Mouse (Mus musculus): ENCODE results near the gene 1110002E22Rik. TPM values are rescaled to one million over a fixed set of nuclear protein-coding genes. Genes with fewer than 3 reads are reported as not detected.

1110002E22Rik gene
- polyA plus RNA-seq, 1 experiment: not detected

DNA sequence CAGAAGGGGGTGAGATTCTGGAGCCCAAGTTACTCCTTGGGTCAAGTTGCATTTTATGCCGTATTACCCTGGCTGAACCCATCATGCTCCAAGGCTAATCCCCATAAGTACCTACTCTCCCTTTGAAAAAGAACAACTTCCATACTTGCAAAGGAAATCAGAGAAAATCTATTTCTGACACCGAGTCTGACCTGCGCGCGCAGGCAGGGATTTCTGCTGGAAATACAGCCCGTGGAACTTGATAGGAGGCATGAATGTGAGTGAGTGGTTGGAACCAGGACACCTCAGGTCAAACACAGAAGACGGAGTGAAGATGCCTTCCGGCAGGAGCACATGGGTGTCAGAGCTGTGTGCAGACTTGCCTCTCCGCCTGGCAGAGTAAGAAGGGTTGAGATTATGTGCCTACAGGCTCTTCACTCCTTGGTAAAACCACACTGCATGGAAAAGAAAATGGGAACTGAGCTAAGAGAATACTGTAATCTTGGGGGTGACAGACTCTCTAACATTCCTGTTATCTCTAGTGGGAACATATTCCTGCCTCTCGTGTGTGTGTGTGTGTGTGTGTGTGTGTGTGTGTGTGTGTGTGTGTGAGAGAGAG, 6.7 kb downstream of the 1110002E22Rik start:
- Histone ChIP-seq H3K27ac (ENCODE audit: insufficient read depth, low read depth, low read length) (no peak overlapping the region), H3K4me1 (ENCODE audit: control insufficient read depth, insufficient read depth, low read length) (no peaks in the 10 kb centered on the region), H3K4me3 (ENCODE audit: insufficient read depth, low read length) (no peak overlapping the region)
- TF ChIP-seq CTCF (IDR thresholded peaks at IDR 0.05; ENCODE audit: low read depth, low read length) (no peak), POLR2A (IDR thresholded peaks at IDR 0.05; ENCODE audit: borderline replicate concordance, low read depth, low read length) (no peak)

DNA sequence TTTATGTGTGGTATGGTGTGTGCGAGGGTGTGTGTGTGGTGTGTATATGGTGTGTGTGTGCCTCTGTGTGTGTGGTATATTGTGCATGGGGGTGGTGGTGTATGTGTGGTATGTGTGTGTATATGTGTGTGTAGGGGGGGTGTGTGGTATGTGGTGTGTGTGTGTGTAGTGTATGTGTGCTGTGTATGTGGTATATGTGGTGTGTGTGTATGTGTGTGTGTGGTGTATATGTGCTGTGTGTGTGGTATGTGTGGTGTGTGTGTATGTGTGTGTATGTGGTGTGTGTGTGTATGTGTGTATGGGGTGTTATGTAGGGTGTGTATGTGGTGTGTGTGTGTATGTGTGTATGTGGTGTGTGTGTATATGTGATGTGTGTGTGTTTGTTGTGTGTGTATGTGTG, 9.4 kb downstream of the 1110002E22Rik start:
- Histone ChIP-seq H3K27ac (ENCODE audit: insufficient read depth, low read depth, low read length) (no peak overlapping the region), H3K4me1 (ENCODE audit: control insufficient read depth, insufficient read depth, low read length) (no peaks in the 10 kb centered on the region), H3K4me3 (ENCODE audit: insufficient read depth, low read length) (no peak overlapping the region)
- TF ChIP-seq CTCF (IDR thresholded peaks at IDR 0.05; ENCODE audit: low read depth, low read length) (no peak), POLR2A (IDR thresholded peaks at IDR 0.05; ENCODE audit: borderline replicate concordance, low read depth, low read length) (no peak)

GRCm38 (mm10) chr3:138075209-138075608, 10.4 kb downstream of the 1110002E22Rik start:
- TF ChIP-seq POLR2A (IDR thresholded peaks at IDR 0.05; ENCODE audit: borderline replicate concordance, low read depth, low read length) (no peak), CTCF (IDR thresholded peaks at IDR 0.05; ENCODE audit: low read depth, low read length) (no peak)
- Histone ChIP-seq H3K4me3 (ENCODE audit: insufficient read depth, low read length) (no peak overlapping the region), H3K4me1 (ENCODE audit: control insufficient read depth, insufficient read depth, low read length) (no peaks in the 10 kb centered on the region), H3K27ac (ENCODE audit: insufficient read depth, low read depth, low read length) (no peak overlapping the region)

DNA sequence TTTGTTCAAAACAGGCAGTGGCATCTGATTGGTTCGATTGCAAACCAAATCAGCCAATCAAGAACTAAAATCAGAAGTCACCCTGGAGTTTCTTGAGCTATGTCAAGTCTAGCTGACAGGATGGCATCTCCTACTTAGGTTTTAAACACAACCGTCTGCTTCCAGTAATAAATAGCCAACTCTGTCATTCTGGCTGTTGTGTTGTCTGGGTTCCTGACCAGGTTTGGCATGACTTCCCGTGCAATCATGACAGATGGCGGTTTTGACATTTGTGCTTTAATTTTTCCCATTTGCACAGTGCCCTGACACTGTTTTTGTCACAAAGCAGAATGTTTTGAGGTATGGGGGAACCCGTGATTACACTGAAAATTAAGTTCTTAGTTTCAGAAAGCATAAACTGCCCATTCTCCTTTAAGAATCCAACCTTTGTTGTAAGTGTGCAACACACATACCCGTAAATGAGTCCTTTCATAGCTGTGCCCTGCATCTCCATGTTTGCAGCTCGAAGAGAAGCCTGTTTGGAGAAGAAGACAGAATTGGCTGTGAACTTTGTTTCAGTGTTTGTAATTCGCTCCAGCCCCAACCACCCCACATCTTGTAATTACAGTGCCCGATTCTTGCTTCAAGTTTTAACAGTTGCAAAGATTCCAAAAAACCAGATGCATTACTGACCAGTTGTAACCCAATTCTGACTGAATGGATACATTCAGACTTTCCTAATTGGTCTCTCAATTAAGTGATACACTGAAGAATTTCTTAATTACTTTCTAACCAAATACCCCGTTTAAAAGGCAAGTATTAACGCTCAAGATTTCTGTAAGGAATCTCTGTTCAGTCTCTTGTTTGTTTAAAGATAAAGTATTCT, 12.9 kb downstream of the 1110002E22Rik start:
- Histone ChIP-seq H3K4me3 (ENCODE audit: insufficient read depth, low read length) (no peak overlapping the region), H3K27ac (ENCODE audit: insufficient read depth, low read depth, low read length) (no peak overlapping the region), H3K4me1 (ENCODE audit: control insufficient read depth, insufficient read depth, low read length) (no peaks in the 10 kb centered on the region)
- TF ChIP-seq CTCF (IDR thresholded peaks at IDR 0.05; ENCODE audit: low read depth, low read length) (no peak), POLR2A (IDR thresholded peaks at IDR 0.05; ENCODE audit: borderline replicate concordance, low read depth, low read length) (no peak)

DNA sequence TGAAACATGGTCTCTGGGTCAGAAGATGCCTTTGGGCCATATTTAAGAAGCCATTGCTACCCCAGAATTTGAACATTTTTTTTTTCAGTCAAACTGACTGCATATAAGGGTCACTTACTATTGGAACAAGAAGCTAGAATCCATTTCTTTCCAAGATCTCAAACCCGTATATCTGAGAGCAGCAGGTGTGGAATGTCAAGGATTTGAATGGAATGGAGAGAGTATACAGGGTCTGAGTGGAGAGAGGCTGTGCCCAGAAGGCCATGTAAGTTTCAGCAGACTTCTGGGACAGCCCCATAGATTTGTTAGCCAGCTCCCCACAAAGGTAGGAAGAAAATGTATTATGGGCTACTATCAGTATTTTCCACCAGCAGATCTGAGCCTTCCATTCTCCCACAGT, 13.8 kb downstream of the 1110002E22Rik start:
- TF ChIP-seq POLR2A (IDR thresholded peaks at IDR 0.05; ENCODE audit: borderline replicate concordance, low read depth, low read length) (no peak), CTCF (IDR thresholded peaks at IDR 0.05; ENCODE audit: low read depth, low read length) (no peak)
- Histone ChIP-seq H3K4me1 (ENCODE audit: control insufficient read depth, insufficient read depth, low read length) (no peaks in the 10 kb centered on the region), H3K4me3 (ENCODE audit: insufficient read depth, low read length) (no peak overlapping the region), H3K27ac (ENCODE audit: insufficient read depth, low read depth, low read length) (no peak overlapping the region)

DNA sequence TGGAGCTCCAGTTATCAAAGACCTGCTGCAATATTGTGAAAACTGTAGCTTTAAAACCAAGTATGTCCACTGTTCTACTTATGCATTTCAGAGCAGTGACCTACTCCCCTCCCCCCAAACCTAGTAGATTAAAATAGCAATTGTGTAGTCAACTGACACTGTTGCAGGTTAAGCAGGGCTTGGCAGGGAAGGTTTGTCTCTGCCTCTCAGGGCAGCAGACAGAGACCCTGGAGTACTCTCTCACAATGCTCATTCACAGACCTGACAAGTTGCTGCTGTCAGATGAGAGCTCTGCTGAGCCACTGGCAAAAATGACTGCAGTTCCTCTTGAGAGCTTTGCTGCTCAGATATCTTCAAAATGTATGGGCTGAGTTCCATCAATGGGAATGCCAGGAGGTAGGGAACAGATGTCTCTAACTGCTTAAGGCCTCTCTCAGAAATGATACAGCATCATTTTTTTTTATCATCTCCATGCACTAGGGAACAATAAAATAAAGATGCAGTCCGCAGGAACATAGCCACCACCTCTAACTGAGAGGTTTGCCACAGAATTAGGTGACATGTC, 18.3 kb downstream of the 1110002E22Rik start:
- TF ChIP-seq CTCF (IDR thresholded peaks at IDR 0.05; ENCODE audit: low read depth, low read length) (no peak), POLR2A (IDR thresholded peaks at IDR 0.05; ENCODE audit: borderline replicate concordance, low read depth, low read length) (no peak)
- no peak overlapping the region for H3K4me3 ChIP-seq (ENCODE audit: insufficient read depth, low read length)
- no peak overlapping the region for H3K27ac ChIP-seq (ENCODE audit: insufficient read depth, low read depth, low read length)
- no peaks in the 10 kb centered on the region for H3K4me1 ChIP-seq (ENCODE audit: control insufficient read depth, insufficient read depth, low read length)

DNA sequence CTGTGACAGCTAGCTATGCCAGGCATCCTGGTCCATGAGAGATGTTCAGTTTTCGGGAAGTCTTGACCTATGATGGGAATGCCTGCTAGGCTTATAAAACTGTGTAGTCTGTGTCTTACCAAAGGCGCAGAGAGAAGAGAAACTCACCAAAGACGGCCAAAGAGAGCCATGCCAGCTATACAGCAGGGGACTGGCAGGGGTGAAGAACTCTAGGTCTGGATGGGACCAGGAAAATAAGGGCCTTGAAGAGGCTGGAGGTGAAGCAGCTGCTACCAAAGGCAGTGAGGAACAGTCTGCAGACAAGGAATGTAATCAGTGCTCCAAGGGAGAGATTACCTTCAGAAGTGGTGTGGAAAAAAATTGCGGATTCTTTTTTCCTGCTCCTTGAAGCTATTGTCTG, 19.0 kb downstream of the 1110002E22Rik start:
- Histone ChIP-seq H3K4me3 (ENCODE audit: insufficient read depth, low read length) (no peak overlapping the region), H3K4me1 (ENCODE audit: control insufficient read depth, insufficient read depth, low read length) (no peaks in the 10 kb centered on the region), H3K27ac (ENCODE audit: insufficient read depth, low read depth, low read length) (no peak overlapping the region)
- TF ChIP-seq CTCF (IDR thresholded peaks at IDR 0.05; ENCODE audit: low read depth, low read length) (no peak), POLR2A (IDR thresholded peaks at IDR 0.05; ENCODE audit: borderline replicate concordance, low read depth, low read length) (no peak)

- Histone ChIP-seq H3K4me1 (ENCODE audit: control insufficient read depth, insufficient read depth, low read length) (peaks cover 2% of the 10 kb centered on the region; the same call in 1 of the 2 replicates), H3K4me3 (ENCODE audit: insufficient read depth, low read length) (no peak overlapping the region), H3K27ac (ENCODE audit: insufficient read depth, low read depth, low read length) (no peak overlapping the region)
- TF ChIP-seq CTCF (IDR thresholded peaks at IDR 0.05; ENCODE audit: low read depth, low read length): no peak
- no peak for TF ChIP-seq POLR2A (IDR thresholded peaks at IDR 0.05; ENCODE audit: borderline replicate concordance, low read depth, low read length)
These were observed 30.4 kb downstream of the 1110002E22Rik start for GRCm38 (mm10) chr3:138095301-138095700.

DNA sequence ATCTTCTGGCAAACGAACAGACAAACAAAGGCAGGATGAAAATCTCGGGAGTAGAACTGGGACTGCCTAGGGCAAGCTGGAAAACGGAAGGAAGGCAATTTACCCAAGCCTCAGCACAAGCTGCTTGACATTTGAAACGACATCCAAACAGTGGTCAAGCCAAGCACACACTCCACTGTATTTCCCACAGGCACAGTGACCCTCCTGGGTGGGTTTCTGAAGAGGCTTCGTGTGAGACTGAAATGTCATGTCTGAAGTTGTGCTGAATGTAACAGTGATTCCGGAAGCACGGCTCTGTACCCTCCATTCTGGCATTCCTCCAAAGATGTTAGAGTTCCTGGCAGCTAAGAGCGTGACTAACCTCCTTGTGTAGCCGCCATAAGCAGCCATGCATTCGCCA, 30.9 kb downstream of the 1110002E22Rik start:
- Histone ChIP-seq H3K27ac (ENCODE audit: insufficient read depth, low read depth, low read length) (no peak overlapping the region), H3K4me1 (ENCODE audit: control insufficient read depth, insufficient read depth, low read length) (peaks cover 2% of the 10 kb centered on the region; the same call in 1 of the 2 replicates), H3K4me3 (ENCODE audit: insufficient read depth, low read length) (no peak overlapping the region)
- TF ChIP-seq CTCF (IDR thresholded peaks at IDR 0.05; ENCODE audit: low read depth, low read length) (no peak), POLR2A (IDR thresholded peaks at IDR 0.05; ENCODE audit: borderline replicate concordance, low read depth, low read length) (no peak)
